Mouse (Mus musculus): Measurements from ENCODE around the gene Rnf114. TPM values are rescaled to one million over a fixed set of nuclear protein-coding genes. Genes with fewer than 3 reads are reported as not detected.

Gene Rnf114
- polyA plus RNA-seq, 1 experiment, result 124 TPM

GRCm38 (mm10) chr2:167540477-167541110 is 48.1 kb downstream of the Rnf114 start:
- no peak for DNase-seq (ENCODE audit: low read depth)

GRCm38 (mm10) chr2:167541324-167541723 is 48.9 kb downstream of the Rnf114 start:
- DNase-seq (ENCODE audit: low read depth), result no peak

GRCm38 (mm10) chr2:167541761-167542160 is 49.3 kb downstream of the Rnf114 start:
- no peak for DNase-seq (ENCODE audit: low read depth)

- DNase-seq (ENCODE audit: low read depth), result no peak
These were observed 49.9 kb downstream of the Rnf114 start for GRCm38 (mm10) chr2:167542361-167542760.

GRCm38 (mm10) chr2:167543121-167544003 is 50.9 kb downstream of the Rnf114 start:
- no peak for DNase-seq (ENCODE audit: low read depth)

GRCm38 (mm10) chr2:167544004-167544356 is 51.5 kb downstream of the Rnf114 start:
- DNase-seq (ENCODE audit: low read depth), result no peak

GRCm38 (mm10) chr2:167544456-167544855 is 52.0 kb downstream of the Rnf114 start:
- no peak for DNase-seq (ENCODE audit: low read depth)

- DNase-seq (ENCODE audit: low read depth), result no peak
These were observed 54.2 kb downstream of the Rnf114 start for GRCm38 (mm10) chr2:167546447-167547195.

- DNase-seq (ENCODE audit: low read depth), result no peak
These were observed 55.0 kb downstream of the Rnf114 start for GRCm38 (mm10) chr2:167547444-167547843.

- no peak for DNase-seq (ENCODE audit: low read depth)
These were observed 56.5 kb downstream of the Rnf114 start for GRCm38 (mm10) chr2:167548961-167549360.

- DNase-seq (ENCODE audit: low read depth), result no peak
These were observed 58.0 kb downstream of the Rnf114 start for GRCm38 (mm10) chr2:167550341-167550854.

GRCm38 (mm10) chr2:167551342-167551920 is 59.0 kb downstream of the Rnf114 start:
- no peak for DNase-seq (ENCODE audit: low read depth)

GRCm38 (mm10) chr2:167552292-167552691 is 59.8 kb downstream of the Rnf114 start:
- no peak for DNase-seq (ENCODE audit: low read depth)

- no peak for DNase-seq (ENCODE audit: low read depth)
These were observed 60.5 kb downstream of the Rnf114 start for GRCm38 (mm10) chr2:167552927-167553402.

GRCm38 (mm10) chr2:167555766-167556165 is 63.3 kb downstream of the Rnf114 start:
- no peak for DNase-seq (ENCODE audit: low read depth)

GRCm38 (mm10) chr2:167559413-167559812 is 67.0 kb downstream of the Rnf114 start:
- DNase-seq (ENCODE audit: low read depth), result no peak

- no peak for DNase-seq (ENCODE audit: low read depth)
These were observed 69.7 kb downstream of the Rnf114 start for GRCm38 (mm10) chr2:167562101-167562500.

GRCm38 (mm10) chr2:167563035-167563434 is 70.6 kb downstream of the Rnf114 start:
- no peak for DNase-seq (ENCODE audit: low read depth)

GRCm38 (mm10) chr2:167563703-167564102 is 71.3 kb downstream of the Rnf114 start:
- no peak for DNase-seq (ENCODE audit: low read depth)

GRCm38 (mm10) chr2:167564551-167565311 is 72.3 kb downstream of the Rnf114 start:
- no peak for DNase-seq (ENCODE audit: low read depth)

GRCm38 (mm10) chr2:167565312-167565656 is 72.8 kb downstream of the Rnf114 start:
- no peak for DNase-seq (ENCODE audit: low read depth)

Measured in gonadal fat pad, adult 2 months (tissue).